21 mouse cellular contexts compared by ENCODE assay signal in the genomic region with DNA sequence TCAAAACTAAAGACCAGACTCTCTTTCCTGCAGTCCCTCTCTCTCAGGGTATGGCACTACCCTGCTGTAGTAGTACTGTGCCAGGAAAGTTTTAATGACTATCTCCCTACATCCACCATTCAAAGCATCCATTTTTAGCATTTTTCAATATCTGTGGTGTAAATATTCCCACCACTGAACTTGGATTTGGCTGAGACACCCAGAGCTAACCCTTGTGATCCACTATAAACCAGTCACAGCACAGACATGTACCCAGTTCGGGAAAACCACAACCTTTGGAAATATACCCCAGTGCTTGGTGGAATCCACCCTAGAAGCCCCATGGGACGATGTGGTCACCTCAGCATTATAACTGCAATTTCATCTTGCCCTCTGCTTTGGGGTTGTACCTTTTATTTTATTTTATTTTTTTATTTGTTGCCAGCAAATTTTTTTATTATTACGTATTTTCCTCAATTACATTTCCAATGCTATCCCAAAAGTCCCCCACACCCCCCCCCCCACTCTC.
"Had no signal": no experiment of that assay in that cellular context is flagged by ENCODE, and none has a peak within 500 bp of the region (broad histone marks: within the 10 kb centered on the region; RNA-seq: fewer than 3 reads in every experiment).

No protein-coding gene starts in this region.

- ATAC-seq: liver, postnatal 0 days; lung, postnatal 0 days; midbrain, embryonic 13.5 days; midbrain, embryonic 15.5 days had no signal

- H3K27ac ChIP-seq: lung, embryonic 15.5 days; macrophage; midbrain, embryonic 13.5 days; midbrain, embryonic 15.5 days; neural tube, embryonic 13.5 days; neural tube, embryonic 15.5 days had no signal

- DNase-seq: liver, postnatal 0 days; lung, adult 2 months; lung, postnatal 14 days; lung, postnatal 36 days; retina, postnatal 1 day; right cerebral cortex, adult 18-20 months; right cerebral cortex, postnatal 25 days; right cerebral cortex, postnatal 4 days; spleen, adult 18-20 months; thymus, adult 18-20 months; thymus, postnatal 25 days; thymus, postnatal 4 days had no signal

- H3K4me1 ChIP-seq: midbrain, embryonic 13.5 days; midbrain, embryonic 15.5 days; neural tube, embryonic 13.5 days; neural tube, embryonic 15.5 days had no signal

- H3K9ac ChIP-seq: liver, postnatal 0 days; lung, embryonic 15.5 days; midbrain, embryonic 13.5 days; midbrain, embryonic 15.5 days; neural tube, embryonic 13.5 days; neural tube, embryonic 15.5 days had no signal

- H3K36me3 ChIP-seq: lung, embryonic 15.5 days; midbrain, embryonic 13.5 days; midbrain, embryonic 15.5 days; neural tube, embryonic 13.5 days; neural tube, embryonic 15.5 days had no signal

- H3K4me3 ChIP-seq: lung, embryonic 15.5 days; megakaryocyte, embryonic 14.5 days; midbrain, embryonic 13.5 days; midbrain, embryonic 15.5 days; neural tube, embryonic 13.5 days; neural tube, embryonic 15.5 days had no signal

- H3K9me3 ChIP-seq: lung, embryonic 15.5 days; megakaryocyte, embryonic 14.5 days; midbrain, embryonic 13.5 days; midbrain, embryonic 15.5 days; neural tube, embryonic 13.5 days; neural tube, embryonic 15.5 days had no signal

- H3K27me3 ChIP-seq: lung, embryonic 15.5 days; megakaryocyte, embryonic 14.5 days; midbrain, embryonic 13.5 days; midbrain, embryonic 15.5 days; neural tube, embryonic 13.5 days; neural tube, embryonic 15.5 days had no signal

- H3K4me2 ChIP-seq: lung, embryonic 15.5 days; midbrain, embryonic 11.5 days; midbrain, embryonic 13.5 days; midbrain, embryonic 15.5 days; neural tube, embryonic 13.5 days; neural tube, embryonic 15.5 days had no signal
